Mouse (Mus musculus): ENCODE measurements around the gene Entpd5. TPM values are rescaled to one million over a fixed set of nuclear protein-coding genes. Genes with fewer than 3 reads are reported as not detected.

The Entpd5 gene
- polyA plus RNA-seq, 1 experiment from 2014 or later = 8.6 TPM

DNA sequence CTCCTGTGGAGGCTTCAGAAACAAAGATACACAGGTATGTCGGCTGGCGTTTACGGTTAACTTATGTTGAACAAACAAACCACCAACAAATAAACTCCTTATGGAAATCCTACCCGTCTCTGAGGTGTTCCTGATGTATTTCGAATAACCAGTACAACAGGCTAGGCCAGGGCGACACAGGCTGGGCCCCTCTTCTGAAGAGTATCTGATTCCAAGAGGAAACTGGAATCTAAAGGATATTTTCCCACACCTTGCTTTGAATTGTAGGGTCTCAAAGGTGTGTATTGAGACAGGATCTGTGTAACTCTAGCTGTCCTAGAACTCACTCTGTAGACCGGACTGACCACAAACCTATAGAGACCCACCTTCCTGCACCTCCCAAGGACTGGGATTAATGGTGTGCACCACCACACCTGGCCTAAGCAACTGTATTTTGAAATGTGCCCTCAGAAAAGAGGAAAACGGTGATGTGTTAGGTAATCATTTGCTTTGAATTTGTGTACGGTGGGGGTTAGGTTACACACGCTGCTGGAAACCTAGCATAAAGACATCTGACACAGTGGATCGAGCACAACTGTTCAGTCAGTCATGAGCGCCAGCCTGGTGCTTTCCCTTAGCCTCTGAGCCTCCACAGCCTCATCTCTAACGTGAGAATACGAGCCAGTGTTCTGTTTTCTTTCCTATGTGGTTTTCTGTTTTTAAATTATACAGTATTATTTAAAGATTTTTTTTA lies 11.7 kb downstream of the Entpd5 start:
- no peak for DNase-seq (ENCODE audit: low spot score)
- Histone ChIP-seq H3K9me3 (no peaks in the 10 kb centered on the region), H3K4me1 (replicated peaks) (no peaks in the 10 kb centered on the region), H3K27ac (no peak overlapping the region), H3K27me3 (ENCODE audit: insufficient read depth, poor library complexity, severe bottlenecking) (no peaks in the 10 kb centered on the region), H3K36me3 (no peaks in the 10 kb centered on the region), H3K4me3 (no peak overlapping the region)
- 90% methylated on average over 14 of the region's 14 CpGs for WGBS

- no peak for DNase-seq (ENCODE audit: low spot score)
- H3K9me3 ChIP-seq = no peaks in the 10 kb centered on the region
- H3K36me3 ChIP-seq = no peaks in the 10 kb centered on the region
- no peak overlapping the region for H3K4me3 ChIP-seq
- H3K4me1 ChIP-seq (replicated peaks) = no peaks in the 10 kb centered on the region
- no peak overlapping the region for H3K27ac ChIP-seq
- 94% methylated on average over 5 of the region's 5 CpGs for WGBS
- no peaks in the 10 kb centered on the region for H3K27me3 ChIP-seq (ENCODE audit: insufficient read depth, poor library complexity, severe bottlenecking)
Observed at GRCm38 (mm10) chr12:84393847-84394246, 15.0 kb downstream of the Entpd5 start.

GRCm38 (mm10) chr12:84392681-84393080 lies 16.1 kb downstream of the Entpd5 start:
- Histone ChIP-seq H3K9me3 (no peaks in the 10 kb centered on the region), H3K4me3 (no peak overlapping the region), H3K4me1 (replicated peaks) (no peaks in the 10 kb centered on the region), H3K27me3 (ENCODE audit: insufficient read depth, poor library complexity, severe bottlenecking) (no peaks in the 10 kb centered on the region), H3K36me3 (no peaks in the 10 kb centered on the region), H3K27ac (no peak overlapping the region)
- 95% methylated on average over 4 of the region's 4 CpGs for WGBS
- DNase-seq (ENCODE audit: low spot score) = no peak

DNA sequence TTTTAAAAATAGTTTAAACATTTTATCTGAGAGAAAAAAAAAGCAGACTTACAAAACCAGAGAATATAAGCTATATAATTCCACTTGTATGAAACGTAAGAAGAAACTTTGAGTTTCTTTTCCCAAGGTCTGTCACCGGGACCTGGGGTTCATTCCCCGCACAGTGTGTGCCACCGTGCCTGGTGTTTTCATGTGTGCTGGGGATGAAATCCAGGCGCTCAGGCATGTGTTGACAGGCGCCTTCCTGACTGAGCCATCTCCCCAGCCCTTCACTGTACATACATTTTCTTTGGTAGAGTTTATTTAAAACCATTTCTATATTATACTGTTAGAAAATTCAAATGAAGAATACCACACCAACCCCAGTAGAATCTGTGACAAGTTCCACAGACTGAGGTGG lies 18.5 kb downstream of the Entpd5 start:
- WGBS = 90% methylated on average over 6 of the region's 6 CpGs
- H3K36me3 ChIP-seq = no peaks in the 10 kb centered on the region
- DNase-seq (ENCODE audit: low spot score) = no peak

GRCm38 (mm10) chr12:84388774-84389400 lies 19.9 kb downstream of the Entpd5 start:
- DNase-seq (ENCODE audit: low spot score) = no peak
- 73% methylated on average over 14 of the region's 14 CpGs for WGBS
- no peaks in the 10 kb centered on the region for H3K36me3 ChIP-seq
- H3K27ac ChIP-seq = no peak overlapping the region
- no peaks in the 10 kb centered on the region for H3K27me3 ChIP-seq (ENCODE audit: insufficient read depth, poor library complexity, severe bottlenecking)
- H3K9me3 ChIP-seq = no peaks in the 10 kb centered on the region
- no peak overlapping the region for H3K4me3 ChIP-seq
- H3K4me1 ChIP-seq (replicated peaks) = no peaks in the 10 kb centered on the region

More for the DNA sequence above, 18.5 kb downstream of the Entpd5 start:
- no peaks in the 10 kb centered on the region for H3K27me3 ChIP-seq (ENCODE audit: insufficient read depth, poor library complexity, severe bottlenecking)
- H3K4me1 ChIP-seq (replicated peaks) = no peaks in the 10 kb centered on the region
- H3K27ac ChIP-seq = no peak overlapping the region
- no peak overlapping the region for H3K4me3 ChIP-seq
- no peaks in the 10 kb centered on the region for H3K9me3 ChIP-seq

DNA sequence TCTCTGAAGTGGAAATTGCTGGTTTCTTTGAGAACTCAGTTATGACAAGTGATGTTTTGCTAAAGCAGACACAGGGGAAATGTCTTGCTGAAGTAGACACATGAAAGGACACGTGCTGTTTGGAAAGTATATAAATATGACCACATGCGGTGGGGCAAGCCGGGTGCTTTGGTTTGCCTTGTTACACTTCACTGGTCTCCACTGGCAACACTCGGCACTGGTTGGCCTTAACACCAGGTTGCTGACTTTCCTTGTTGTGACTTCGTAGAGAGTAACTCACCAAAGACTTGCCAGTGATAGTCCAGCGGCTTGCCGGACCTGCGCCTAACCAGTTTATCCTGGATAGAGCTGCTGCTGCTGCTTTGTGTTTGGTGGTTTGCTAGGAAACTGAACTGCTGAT lies 20.7 kb downstream of the Entpd5 start:
- WGBS = 84% methylated on average over 8 of the region's 8 CpGs

DNA sequence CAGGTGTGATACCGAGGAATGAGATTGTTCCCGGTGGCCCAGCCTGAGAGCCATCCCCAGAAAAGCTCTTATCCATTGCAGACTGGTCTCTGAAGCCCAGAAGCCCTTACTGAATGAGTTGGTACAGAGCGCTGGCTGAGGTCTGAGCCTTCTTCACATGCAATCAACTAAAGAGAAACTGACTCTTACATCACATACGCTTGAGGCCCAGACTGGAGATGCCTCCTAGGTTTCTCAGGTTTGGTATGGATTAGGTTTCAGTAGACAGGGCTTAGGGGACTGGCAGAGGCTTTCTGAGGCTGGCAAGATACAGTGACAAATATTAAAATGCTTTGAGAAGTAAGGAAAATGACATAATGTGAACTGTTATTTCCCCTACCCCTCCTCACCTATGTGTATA lies 23.4 kb downstream of the Entpd5 start:
- no peaks in the 10 kb centered on the region for H3K27me3 ChIP-seq (ENCODE audit: insufficient read depth, poor library complexity, severe bottlenecking)
- H3K9me3 ChIP-seq = no peaks in the 10 kb centered on the region
- DNase-seq (ENCODE audit: low spot score) = no peak
- H3K36me3 ChIP-seq = no peaks in the 10 kb centered on the region
- H3K4me1 ChIP-seq (replicated peaks) = no peaks in the 10 kb centered on the region
- H3K27ac ChIP-seq = no peak overlapping the region
- WGBS = 90% methylated on average over 4 of the region's 4 CpGs
- no peak overlapping the region for H3K4me3 ChIP-seq

More for the DNA sequence above, 20.7 kb downstream of the Entpd5 start:
- Histone ChIP-seq H3K27ac (no peak overlapping the region), H3K4me3 (no peak overlapping the region), H3K4me1 (replicated peaks) (no peaks in the 10 kb centered on the region), H3K27me3 (ENCODE audit: insufficient read depth, poor library complexity, severe bottlenecking) (no peaks in the 10 kb centered on the region), H3K9me3 (no peaks in the 10 kb centered on the region), H3K36me3 (no peaks in the 10 kb centered on the region)
- DNase-seq (ENCODE audit: low spot score) = no peak

GRCm38 (mm10) chr12:84384644-84385081 lies 24.2 kb downstream of the Entpd5 start:
- H3K9me3 ChIP-seq = no peaks in the 10 kb centered on the region
- no peak overlapping the region for H3K27ac ChIP-seq
- H3K27me3 ChIP-seq (ENCODE audit: insufficient read depth, poor library complexity, severe bottlenecking) = no peaks in the 10 kb centered on the region
- no peak overlapping the region for H3K4me3 ChIP-seq
- 87% methylated on average over 5 of the region's 5 CpGs for WGBS
- H3K4me1 ChIP-seq (replicated peaks) = no peaks in the 10 kb centered on the region
- no peaks in the 10 kb centered on the region for H3K36me3 ChIP-seq
- no peak for DNase-seq (ENCODE audit: low spot score)

- Histone ChIP-seq H3K27me3 (ENCODE audit: insufficient read depth, poor library complexity, severe bottlenecking) (no peaks in the 10 kb centered on the region), H3K36me3 (no peaks in the 10 kb centered on the region), H3K9me3 (no peaks in the 10 kb centered on the region), H3K27ac (no peak overlapping the region), H3K4me1 (replicated peaks) (no peaks in the 10 kb centered on the region), H3K4me3 (no peak overlapping the region)
- DNase-seq (ENCODE audit: low spot score) = no peak
- 83% methylated on average over 4 of the region's 4 CpGs for WGBS
Observed at GRCm38 (mm10) chr12:84382369-84382768, 26.5 kb downstream of the Entpd5 start.

DNA sequence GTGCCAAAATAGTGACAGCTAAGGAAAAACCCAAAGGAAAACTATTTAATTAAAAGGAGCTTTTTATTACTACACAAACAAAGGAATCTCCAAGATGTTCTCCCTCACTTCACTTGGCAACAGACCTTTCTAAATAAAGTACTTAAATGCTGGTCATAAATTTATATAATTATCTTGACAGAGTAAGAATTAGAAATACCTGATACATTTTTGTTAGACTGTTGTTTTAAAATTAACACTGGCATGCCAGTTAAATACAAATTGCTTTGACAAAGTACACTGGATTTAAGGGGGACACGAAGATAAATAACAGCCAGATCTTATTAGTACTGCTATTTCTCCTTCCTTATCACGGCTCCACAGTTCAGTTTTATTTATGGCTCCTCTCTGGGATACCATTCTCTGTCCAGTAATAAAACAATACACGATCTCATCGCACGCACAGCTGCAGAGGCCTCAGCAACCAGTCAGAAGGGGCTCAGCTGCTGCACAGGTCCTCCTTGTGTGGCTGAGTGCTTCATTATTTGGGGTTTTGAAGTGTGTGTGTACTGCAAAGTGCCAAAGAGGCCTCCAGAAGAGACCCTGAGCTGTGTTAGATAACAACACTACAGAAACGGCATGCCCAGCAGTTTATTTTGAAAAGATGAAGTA lies 34.9 kb downstream of the Entpd5 start:
- peaks cover 63% of the 10 kb centered on the region for H3K36me3 ChIP-seq
- no peaks in the 10 kb centered on the region for H3K4me1 ChIP-seq (replicated peaks)
- no peaks in the 10 kb centered on the region for H3K27me3 ChIP-seq (ENCODE audit: insufficient read depth, poor library complexity, severe bottlenecking)
- no peak for DNase-seq (ENCODE audit: low spot score)
- H3K27ac ChIP-seq = no peak overlapping the region
- no peaks in the 10 kb centered on the region for H3K9me3 ChIP-seq
- WGBS = 88% methylated on average over 6 of the region's 6 CpGs
- no peak overlapping the region for H3K4me3 ChIP-seq

DNA sequence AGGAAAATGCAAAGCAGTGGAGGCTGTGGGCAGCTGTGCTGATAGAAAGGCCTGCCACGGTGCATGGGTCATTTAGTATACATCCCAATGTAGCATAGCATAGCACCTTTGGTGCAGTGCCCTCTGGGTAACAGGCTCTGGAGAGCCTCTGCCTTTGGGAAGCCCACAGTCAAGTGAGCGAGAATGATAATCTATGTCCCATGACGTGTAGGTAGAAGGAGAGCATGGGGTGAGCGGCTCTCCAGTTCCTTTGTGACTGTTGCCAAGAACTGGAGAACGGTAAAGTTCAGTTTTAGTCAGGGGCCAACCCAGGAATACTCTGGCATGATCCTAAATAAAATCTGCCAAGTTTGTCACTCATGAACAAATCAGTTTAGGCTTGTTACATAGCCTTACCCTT lies 37.2 kb downstream of the Entpd5 start:
- DNase-seq (ENCODE audit: low spot score) = no peak
- H3K4me1 ChIP-seq (replicated peaks) = no peaks in the 10 kb centered on the region
- 90% methylated on average over 5 of the region's 5 CpGs for WGBS
- H3K27me3 ChIP-seq (ENCODE audit: insufficient read depth, poor library complexity, severe bottlenecking) = no peaks in the 10 kb centered on the region
- H3K4me3 ChIP-seq = no peak overlapping the region
- H3K9me3 ChIP-seq = no peaks in the 10 kb centered on the region
- no peak overlapping the region for H3K27ac ChIP-seq
- peaks cover 86% of the 10 kb centered on the region for H3K36me3 ChIP-seq

- H3K27ac ChIP-seq = no peak overlapping the region
- WGBS = 66% methylated on average over 9 of the region's 9 CpGs
- peaks cover 53% of the 10 kb centered on the region for H3K36me3 ChIP-seq
- peaks cover 15% of the 10 kb centered on the region for H3K4me1 ChIP-seq (replicated peaks)
- no peak for DNase-seq (ENCODE audit: low spot score)
- no peak overlapping the region for H3K4me3 ChIP-seq
- H3K9me3 ChIP-seq = no peaks in the 10 kb centered on the region
- no peaks in the 10 kb centered on the region for H3K27me3 ChIP-seq (ENCODE audit: insufficient read depth, poor library complexity, severe bottlenecking)
Observed at GRCm38 (mm10) chr12:84366971-84367370, 41.9 kb downstream of the Entpd5 start.

- H3K36me3 ChIP-seq = peaks cover 35% of the 10 kb centered on the region
- no peak overlapping the region for H3K27ac ChIP-seq
- peaks cover 25% of the 10 kb centered on the region for H3K4me1 ChIP-seq (replicated peaks)
- H3K27me3 ChIP-seq (ENCODE audit: insufficient read depth, poor library complexity, severe bottlenecking) = no peaks in the 10 kb centered on the region
- DNase-seq (ENCODE audit: low spot score) = no peak
- H3K4me3 ChIP-seq = no peak overlapping the region
- 94% methylated on average over 6 of the region's 6 CpGs for WGBS
- H3K9me3 ChIP-seq = no peaks in the 10 kb centered on the region
Observed at GRCm38 (mm10) chr12:84365137-84365536, 43.7 kb downstream of the Entpd5 start.
